Mouse (Mus musculus) heart, adult 2 months (tissue): Measurements from ENCODE around the gene Olfr695.

Source experiments
- CTCF ChIP-seq: fragments of 200-600 bp; IDR thresholded peaks from 2 replicates; pipeline ENCODE4 v1.8.1; 2022; ENCODE audit warnings: antibody characterized with exemption, mild to moderate bottlenecking, moderate library complexity
- POLR2A ChIP-seq: fragments of 200-500 bp; IDR thresholded peaks from 2 replicates; pipeline ENCODE4 v1.6.1; 2011; ENCODE audit warnings: mild to moderate bottlenecking, low read depth, low read length, control low read depth; ENCODE audit not compliant: insufficient read depth

GRCm38 (mm10) chr7:106696891-106697290 lies 19.3 kb downstream of the Olfr695 start:
- TF ChIP-seq POLR2A (no peak), CTCF (no peak)
